Mouse (Mus musculus) heart, adult 9 months (tissue): Measurements from ENCODE around the gene H2-M3.
A peak's percentile ranks its signal among the peaks of the same experiment; 100 is the strongest.
"Not testable (repeated sequence)": the region's sequence is repeated elsewhere in the genome, so short reads cannot be mapped to it uniquely, and the experiment has no call there.

ENCODE experiments used
- DNase-seq, 2 experiments: peaks; one replicate each; pipeline ENCODE4 v3.0.0; 2022; ENCODE audit warnings: low spot score in 2 of 2

Gene H2-M3

GRCm38 (mm10) chr17:37270058-37270701 is at the start of gene H2-M3:
Gene H2-M3, plus strand, starts transcription at chr17:37270220.
- peak; percentile 93 to 94 for DNase-seq

- no peak for DNase-seq
Measured at GRCm38 (mm10) chr17:37221879-37222278, 48.1 kb upstream of the H2-M3 start.

DNA sequence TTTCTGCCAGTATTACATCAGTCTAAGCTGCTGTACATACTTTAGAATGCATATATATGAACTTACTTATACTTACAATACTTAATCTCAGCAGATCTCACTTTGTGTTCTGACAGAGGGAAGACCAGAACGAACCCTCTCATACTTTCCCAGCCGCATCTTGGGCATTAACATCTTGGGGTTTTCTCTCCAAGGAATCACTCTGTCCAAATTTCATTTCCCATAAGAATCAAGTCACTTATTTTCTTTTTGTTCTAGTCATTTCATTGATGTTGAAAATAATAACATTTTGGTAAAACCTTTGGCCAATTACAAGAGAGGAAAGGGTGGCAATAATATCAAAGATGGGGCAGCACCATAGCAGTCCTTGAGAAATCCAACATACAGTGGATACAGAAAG is 32.8 kb upstream of the H2-M3 start, which contains the start of gene Olfr97:
Olfr97 (minus strand) TSS at position 101 of the 400 bp plus-strand sequence.
- not testable (repeated sequence) for DNase-seq

- DNase-seq = no peak
Measured at GRCm38 (mm10) chr17:37242198-37242597, 27.8 kb upstream of the H2-M3 start.

DNA sequence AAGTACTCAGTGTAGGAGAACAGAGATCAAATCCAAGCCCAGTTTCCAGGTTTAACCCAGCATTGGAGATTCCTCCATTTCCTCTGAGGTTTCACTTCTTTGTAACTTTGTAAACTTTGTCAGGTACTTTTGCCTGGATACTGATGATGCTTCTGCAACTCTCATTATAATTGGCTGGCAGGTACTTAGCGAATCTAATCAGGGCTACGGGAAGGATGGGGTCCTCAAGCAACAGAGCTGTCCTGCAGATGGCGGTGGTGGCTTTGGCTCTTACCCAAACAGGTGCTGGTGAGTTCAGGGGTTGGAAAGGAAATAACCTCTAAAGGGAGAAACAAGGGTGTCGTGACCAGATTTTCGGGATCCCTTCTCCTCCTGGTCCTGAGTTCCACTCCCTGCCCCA is 23.3 kb upstream of the H2-M3 start:
- peak; percentile 25 to 44 for DNase-seq

- no peak for DNase-seq
Measured at GRCm38 (mm10) chr17:37249460-37249859, 20.6 kb upstream of the H2-M3 start.

- no peak for DNase-seq
Measured at GRCm38 (mm10) chr17:37250544-37250943, 19.5 kb upstream of the H2-M3 start.

GRCm38 (mm10) chr17:37263626-37264025 is 6.4 kb upstream of the H2-M3 start, which contains the start of gene Olfr98:
Gene Olfr98, minus strand, starts transcription at chr17:37263749.
- DNase-seq = no peak

DNA sequence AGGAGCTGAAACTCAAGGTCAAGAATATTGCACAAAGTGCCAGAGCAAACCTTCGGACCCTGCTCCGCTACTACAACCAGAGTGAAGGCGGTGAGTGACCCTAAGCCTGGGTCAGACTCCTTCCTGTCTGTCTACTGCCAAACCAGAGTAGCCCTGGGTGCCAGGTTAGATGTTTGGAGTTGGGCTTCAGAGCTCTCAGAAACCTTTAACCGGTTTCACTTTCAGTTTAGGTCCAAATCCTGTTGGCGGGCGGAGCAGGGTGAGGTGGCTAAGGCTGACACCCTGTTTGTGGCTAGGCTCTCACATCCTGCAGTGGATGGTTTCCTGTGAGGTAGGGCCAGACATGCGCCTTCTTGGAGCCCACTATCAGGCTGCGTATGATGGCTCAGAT is 677 bp downstream of the H2-M3 start:
- DNase-seq = peak; percentile 80

DNA sequence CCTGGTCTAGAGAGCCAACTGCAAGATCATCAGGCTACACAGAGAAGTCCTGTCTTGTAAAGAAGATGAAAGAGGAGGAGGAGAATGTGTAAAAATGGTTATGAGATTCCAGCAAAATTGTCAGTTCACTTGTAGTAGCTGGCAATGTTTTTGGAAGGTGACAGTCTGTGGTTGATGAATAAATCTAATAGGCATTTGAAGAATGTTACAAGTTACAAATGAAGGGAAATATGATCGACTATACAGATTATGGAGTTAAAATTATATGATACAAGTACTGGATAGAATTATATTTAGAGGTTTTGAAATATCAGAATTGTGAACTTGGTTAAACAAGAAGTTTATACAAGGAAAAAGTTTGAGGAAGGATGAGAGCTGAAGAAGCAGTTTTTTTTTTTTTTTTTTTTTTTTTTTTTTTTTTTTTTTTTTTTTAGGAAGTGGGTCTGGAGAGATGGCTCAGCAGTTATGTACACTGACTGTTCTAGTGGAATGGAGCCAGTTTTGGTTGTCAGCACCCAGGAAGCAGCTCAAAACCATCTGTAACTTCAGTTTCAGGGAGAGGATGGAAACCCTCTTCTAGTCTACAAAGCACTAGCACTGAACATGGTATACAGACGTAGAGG is 5.7 kb downstream of the H2-M3 start:
- DNase-seq = no peak

DNA sequence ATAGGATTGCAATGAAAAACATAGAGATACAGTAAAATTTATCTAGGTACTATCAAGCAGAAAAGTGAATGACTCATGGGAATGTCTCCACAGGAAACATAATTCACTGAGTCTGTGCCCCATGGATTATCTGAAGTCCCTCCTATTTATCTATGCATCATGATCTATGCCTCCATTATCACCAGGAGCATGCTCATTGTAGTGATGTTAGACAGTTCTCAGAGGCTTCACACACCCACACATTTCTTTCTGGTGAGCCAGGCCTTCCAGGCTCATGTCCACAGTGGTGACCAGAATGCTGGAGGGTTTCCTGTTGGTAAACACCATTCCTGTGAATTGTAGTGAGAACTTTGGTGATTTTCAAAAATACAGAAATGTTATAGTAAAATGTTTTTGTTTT is 6.6 kb downstream of the H2-M3 start:
- DNase-seq = no peak

GRCm38 (mm10) chr17:37280331-37280730 is 10.3 kb downstream of the H2-M3 start:
- peak in 1 of 2 experiments; percentile 31 for DNase-seq

- DNase-seq = no peak
Measured at GRCm38 (mm10) chr17:37283360-37283759, 13.3 kb downstream of the H2-M3 start, which contains the start of gene Olfr99. Gene Olfr99, minus strand, starts transcription at chr17:37283460.

DNA sequence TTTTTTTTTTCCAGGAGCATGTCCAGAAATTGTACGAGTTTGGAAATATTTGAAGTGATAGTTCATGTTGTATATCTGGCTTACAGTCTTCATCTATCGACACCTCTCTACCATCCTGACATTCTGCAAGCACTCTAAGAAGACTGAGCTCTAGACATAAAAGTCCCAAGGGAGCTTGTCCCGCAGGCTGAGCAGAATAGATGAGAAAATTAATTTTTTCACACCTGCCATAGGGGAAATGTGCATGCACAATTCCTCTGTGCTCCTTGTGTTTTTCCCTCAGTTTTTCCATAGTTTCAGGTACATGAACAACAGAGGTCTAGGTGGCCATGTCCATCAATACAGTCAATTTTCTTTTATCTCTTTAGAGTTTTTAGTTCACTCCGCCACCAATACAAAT is 34.2 kb downstream of the H2-M3 start, which contains the start of gene Olfr101:
Olfr101 (minus strand) TSS at position 101 of the 400 bp plus-strand sequence.
- no peak for DNase-seq

DNA sequence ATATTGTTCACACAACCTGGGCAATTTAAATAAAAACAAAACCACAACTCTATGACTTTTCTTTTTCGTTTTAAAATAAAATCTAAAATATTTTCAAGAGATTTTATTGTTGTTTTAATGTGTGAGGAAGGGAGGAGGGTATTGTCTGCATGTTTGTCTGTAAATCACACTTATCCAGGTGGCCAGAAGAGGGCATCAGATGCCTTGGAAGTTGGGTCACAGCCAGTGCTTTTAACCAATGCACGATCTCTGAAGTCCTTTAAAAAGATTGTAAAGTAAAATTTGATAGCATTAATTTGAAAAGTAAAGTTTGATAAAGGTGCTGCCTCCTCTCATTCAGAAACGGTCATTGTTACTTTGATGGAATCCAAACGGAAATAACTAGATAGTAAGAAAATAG is 38.5 kb downstream of the H2-M3 start:
- no peak for DNase-seq

GRCm38 (mm10) chr17:37310146-37310699 is 40.2 kb downstream of the H2-M3 start:
- no peak for DNase-seq

DNA sequence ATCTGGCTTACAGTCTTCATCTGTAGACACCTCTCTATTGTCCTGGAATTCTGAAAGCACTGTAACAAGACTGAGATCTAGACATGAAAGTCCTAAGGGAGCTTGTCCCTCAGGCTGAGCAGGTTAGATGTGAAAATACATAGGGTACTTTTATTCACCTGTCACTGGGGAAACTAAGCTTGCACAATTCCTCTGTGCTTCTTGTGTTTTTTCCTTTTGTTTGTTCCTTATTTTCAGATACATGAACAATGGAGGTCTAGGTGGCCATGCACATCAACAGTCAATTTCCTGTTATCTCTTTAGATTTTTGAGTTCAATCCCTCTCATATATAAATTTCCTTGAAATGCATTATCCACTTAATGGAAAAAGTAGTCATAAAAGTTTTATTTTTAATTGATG is 46.9 kb downstream of the H2-M3 start, which contains the start of gene Olfr102:
Olfr102 (minus strand) TSS at position 101 of the 400 bp plus-strand sequence.
- no peak for DNase-seq
